Mouse (Mus musculus): ENCODE results near the gene Tes. TPM values are rescaled to one million over a fixed set of nuclear protein-coding genes. Genes with fewer than 3 reads are reported as not detected.

Tes gene
- polyA plus RNA-seq, 1 experiment from 2014 or later = 69.5 TPM

DNA sequence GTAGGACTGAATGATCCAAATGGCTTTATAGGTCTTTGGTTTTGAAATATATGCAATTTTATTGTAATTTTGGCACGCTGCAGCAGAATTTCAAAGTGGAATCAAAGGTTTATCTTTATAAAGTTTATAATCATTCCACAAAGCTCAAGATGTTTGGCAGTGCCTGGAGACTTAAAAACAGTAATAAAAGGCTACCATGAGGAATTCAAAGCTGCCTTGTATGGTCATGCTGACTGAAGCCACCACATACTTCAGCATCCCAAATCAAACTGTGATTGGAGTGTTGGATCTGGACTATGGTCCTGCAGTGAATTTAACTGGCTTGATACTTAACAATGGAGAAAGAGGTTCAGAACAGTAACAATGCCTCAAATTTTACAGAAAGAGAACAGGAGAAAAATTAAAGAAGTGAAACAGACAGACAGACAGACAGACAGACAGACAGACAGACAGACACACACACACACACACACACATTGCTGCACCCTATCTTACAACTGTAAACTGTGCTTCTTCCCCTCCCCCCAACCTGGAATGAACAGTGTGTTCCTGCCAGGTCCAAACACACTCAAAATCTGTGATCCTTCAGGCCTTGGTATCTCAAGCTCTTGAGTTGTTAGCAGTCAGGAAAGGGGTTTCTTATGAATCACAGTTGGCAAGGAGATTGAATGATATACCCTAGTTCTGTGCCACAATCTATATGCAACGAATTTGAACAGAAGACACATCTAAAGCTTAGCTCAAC is 50.3 kb downstream of the Tes start:
- no peak for ATAC-seq (ENCODE audit: low FRiP score)
- Histone ChIP-seq H3K4me1 (replicated peaks; ENCODE audit: control insufficient read depth, insufficient read depth, low read length) (no peaks in the 10 kb centered on the region), H3K27me3 (ENCODE audit: control insufficient read depth, insufficient read depth, low read length) (no peaks in the 10 kb centered on the region), H3K27ac (no peak overlapping the region), H3K4me2 (replicated peaks) (no peak overlapping the region), H3K9me3 (ENCODE audit: control insufficient read depth, low read length) (no peaks in the 10 kb centered on the region), H3K4me3 (replicated peaks; ENCODE audit: low read length) (no peak overlapping the region), H3K36me3 (replicated peaks; ENCODE audit: control insufficient read depth, insufficient read depth) (no peaks in the 10 kb centered on the region), H3K9ac (no peak overlapping the region)
- whole genome bisulfite sequencing = 74% methylated on average over 2 of the region's 2 CpGs
- no peak for DNase-seq (ENCODE audit: low spot score)

DNA sequence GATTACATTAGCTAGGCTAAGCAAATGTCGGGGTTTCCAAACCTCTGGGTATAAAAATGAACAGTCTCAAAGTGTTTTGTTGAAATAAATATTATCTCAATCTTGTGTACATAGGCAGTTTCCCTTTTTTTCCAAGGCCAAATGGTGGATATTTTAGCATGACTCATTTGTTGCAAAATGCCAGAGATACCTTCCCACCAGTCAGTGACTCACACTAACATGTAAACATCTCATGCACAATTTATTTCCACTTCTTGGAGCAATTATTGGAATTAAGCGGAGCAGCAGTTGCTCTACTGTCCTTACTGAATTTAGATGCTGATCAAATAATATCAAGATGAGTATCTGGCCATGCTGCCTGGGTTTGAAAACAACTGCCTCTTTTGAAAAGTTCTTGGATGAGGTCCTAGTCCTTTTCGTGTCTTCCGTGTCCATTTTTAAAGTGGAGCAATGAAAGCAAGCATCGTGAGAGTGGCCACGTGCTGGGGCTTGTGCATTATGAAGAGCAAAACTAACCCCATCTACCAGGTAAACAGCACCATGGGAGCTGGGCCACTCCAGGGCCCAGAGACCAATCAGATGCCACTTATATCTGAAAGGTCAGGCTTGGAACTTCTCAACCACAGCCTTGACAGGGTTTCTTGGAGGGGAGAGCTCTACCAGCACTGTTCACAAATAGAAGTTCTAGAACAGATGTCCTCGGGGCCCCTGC is 54.7 kb downstream of the Tes start:
- no peaks in the 10 kb centered on the region for H3K9me3 ChIP-seq (ENCODE audit: control insufficient read depth, low read length)
- DNase-seq (ENCODE audit: low spot score) (no peak), ATAC-seq (ENCODE audit: low FRiP score) (no peak)
- no peaks in the 10 kb centered on the region for H3K36me3 ChIP-seq (replicated peaks; ENCODE audit: control insufficient read depth, insufficient read depth)
- H3K27ac ChIP-seq = no peak overlapping the region
- no peaks in the 10 kb centered on the region for H3K27me3 ChIP-seq (ENCODE audit: control insufficient read depth, insufficient read depth, low read length)
- no peak overlapping the region for H3K9ac ChIP-seq
- no peak overlapping the region for H3K4me2 ChIP-seq (replicated peaks)
- WGBS = 93% methylated on average over 7 of the region's 7 CpGs
- H3K4me1 ChIP-seq (replicated peaks; ENCODE audit: control insufficient read depth, insufficient read depth, low read length) = no peaks in the 10 kb centered on the region
- no peak overlapping the region for H3K4me3 ChIP-seq (replicated peaks; ENCODE audit: low read length)

DNA sequence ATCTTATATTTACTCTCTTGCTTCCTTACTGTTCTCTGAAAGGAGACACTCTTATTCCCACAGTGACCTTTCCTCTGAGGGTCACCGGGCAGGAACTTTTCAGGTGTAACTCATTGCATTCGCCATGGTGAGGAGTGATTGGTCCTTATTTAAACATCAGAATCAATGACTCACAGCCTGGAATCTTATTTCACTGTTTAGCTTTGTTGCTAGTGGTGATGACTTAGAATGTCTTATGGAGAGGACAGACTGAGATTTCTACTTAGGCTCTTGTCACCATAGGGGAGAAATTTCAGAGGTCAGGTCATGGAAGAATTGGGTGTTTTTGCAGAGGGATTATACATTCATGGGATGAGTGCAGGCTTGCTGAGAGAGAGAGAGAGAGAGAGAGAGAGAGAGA is 75.1 kb downstream of the Tes start:
- ATAC-seq (ENCODE audit: low FRiP score) (no peak), DNase-seq (ENCODE audit: low spot score) (no peak)
- Histone ChIP-seq H3K27ac (no peak overlapping the region), H3K9ac (no peak overlapping the region), H3K36me3 (replicated peaks; ENCODE audit: control insufficient read depth, insufficient read depth) (no peaks in the 10 kb centered on the region), H3K9me3 (ENCODE audit: control insufficient read depth, low read length) (no peaks in the 10 kb centered on the region), H3K4me2 (replicated peaks) (no peak overlapping the region), H3K4me3 (replicated peaks; ENCODE audit: low read length) (no peak overlapping the region), H3K27me3 (ENCODE audit: control insufficient read depth, insufficient read depth, low read length) (no peaks in the 10 kb centered on the region), H3K4me1 (replicated peaks; ENCODE audit: control insufficient read depth, insufficient read depth, low read length) (no peaks in the 10 kb centered on the region)
- 84% methylated on average over 2 of the region's 2 CpGs for WGBS

DNA sequence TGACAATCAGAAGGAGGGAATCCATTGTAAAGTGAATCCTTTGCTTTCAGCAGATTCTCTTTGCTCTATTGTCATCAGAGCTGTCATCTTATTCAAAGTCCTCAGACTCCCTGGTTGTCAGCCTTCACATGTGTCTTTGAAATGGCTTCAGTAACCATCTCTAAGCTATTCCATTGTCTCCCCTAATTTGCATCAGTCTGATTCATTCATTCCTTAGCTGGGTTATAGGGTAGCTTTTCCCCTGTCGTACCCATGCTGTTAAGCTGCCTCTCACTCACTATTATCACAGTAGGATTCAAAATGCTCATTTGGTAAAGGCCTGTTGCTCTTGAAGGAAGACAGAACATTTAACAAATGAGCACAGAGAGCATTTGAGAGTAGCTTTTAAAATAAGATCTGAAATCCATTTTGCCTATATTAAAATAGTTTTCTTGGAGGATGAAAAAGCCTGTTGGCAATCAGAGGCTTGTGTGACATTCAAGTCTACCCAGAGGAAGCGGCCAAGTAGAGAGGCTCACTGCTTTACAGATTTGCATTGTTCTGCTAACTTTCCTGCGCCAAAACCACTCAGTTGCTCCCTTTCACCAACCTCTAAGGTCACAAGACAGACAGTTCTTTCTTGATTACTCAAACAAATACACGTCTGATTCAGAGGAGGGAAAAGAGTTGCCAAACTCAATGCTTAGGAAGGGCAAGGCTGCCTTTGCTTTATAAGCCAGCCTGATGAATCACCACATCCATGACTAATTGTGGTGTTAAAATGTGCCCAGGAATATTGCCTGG is 77.8 kb downstream of the Tes start:
- no peaks in the 10 kb centered on the region for H3K9me3 ChIP-seq (ENCODE audit: control insufficient read depth, low read length)
- H3K27ac ChIP-seq = no peak overlapping the region
- H3K36me3 ChIP-seq (replicated peaks; ENCODE audit: control insufficient read depth, insufficient read depth) = no peaks in the 10 kb centered on the region
- ATAC-seq (ENCODE audit: low FRiP score) (peak; percentile 70), DNase-seq (ENCODE audit: low spot score) (no peak)
- WGBS = 10% methylated on average over 4 of the region's 4 CpGs
- H3K27me3 ChIP-seq (ENCODE audit: control insufficient read depth, insufficient read depth, low read length) = no peaks in the 10 kb centered on the region
- no peak overlapping the region for H3K4me3 ChIP-seq (replicated peaks; ENCODE audit: low read length)
- no peak overlapping the region for H3K9ac ChIP-seq
- no peaks in the 10 kb centered on the region for H3K4me1 ChIP-seq (replicated peaks; ENCODE audit: control insufficient read depth, insufficient read depth, low read length)
- no peak overlapping the region for H3K4me2 ChIP-seq (replicated peaks)

DNA sequence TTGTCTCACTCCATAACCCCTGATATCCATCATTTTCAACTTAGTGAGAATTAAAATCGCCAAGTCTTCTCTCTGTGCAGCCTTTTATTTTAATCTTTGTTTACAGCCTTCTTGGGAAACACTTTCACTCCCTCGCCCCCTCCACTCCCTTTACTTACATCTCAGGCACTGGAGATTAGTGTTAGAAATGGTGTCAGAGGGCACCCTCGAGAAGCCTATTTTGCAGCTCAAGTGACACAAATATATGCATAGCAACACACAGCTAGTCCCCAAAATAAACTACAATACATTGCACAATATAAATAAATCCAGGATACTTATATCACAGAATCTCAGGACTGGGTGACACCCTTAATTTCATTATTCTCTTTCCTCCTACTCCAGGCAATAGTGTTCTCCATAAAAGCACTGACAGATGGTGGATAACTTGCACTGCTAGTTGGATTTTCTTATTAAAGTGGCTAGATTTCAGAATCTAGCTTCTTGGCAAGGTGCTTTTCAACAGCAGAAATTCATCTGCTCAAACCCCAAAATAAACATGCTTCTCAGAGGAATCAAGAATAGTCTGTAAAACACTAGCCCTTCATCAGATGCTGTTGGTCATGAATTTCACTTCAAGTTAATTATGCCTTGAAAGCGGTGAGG is 86.2 kb downstream of the Tes start:
- Histone ChIP-seq H3K27me3 (ENCODE audit: control insufficient read depth, insufficient read depth, low read length) (no peaks in the 10 kb centered on the region), H3K4me1 (replicated peaks; ENCODE audit: control insufficient read depth, insufficient read depth, low read length) (no peaks in the 10 kb centered on the region), H3K27ac (no peak overlapping the region), H3K9me3 (ENCODE audit: control insufficient read depth, low read length) (no peaks in the 10 kb centered on the region), H3K9ac (no peak overlapping the region), H3K36me3 (replicated peaks; ENCODE audit: control insufficient read depth, insufficient read depth) (no peaks in the 10 kb centered on the region), H3K4me3 (replicated peaks; ENCODE audit: low read length) (no peak overlapping the region), H3K4me2 (replicated peaks) (no peak overlapping the region)
- 80% methylated on average over 4 of the region's 4 CpGs for WGBS
- DNase-seq (ENCODE audit: low spot score) (no peak), ATAC-seq (ENCODE audit: low FRiP score) (no peak)

DNA sequence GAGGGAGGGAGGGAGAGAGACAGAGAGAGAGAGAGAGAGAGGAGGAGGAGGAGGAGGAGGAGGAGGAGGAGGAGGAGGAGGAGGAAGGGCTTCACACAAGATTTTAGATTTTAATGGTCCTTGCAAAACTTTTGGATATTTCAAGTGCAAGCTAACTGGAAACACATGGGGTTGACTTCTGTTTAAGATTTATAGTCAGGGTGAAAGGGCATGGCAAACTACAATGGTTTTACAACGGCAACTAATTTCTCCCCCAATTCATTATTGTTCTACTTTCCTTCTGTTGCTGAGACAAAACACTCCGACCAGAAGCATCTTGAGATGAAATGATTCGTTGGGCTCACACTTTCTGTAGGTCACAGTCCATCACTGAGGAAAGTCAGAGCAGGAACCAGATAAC is 87.6 kb downstream of the Tes start:
- DNase-seq (ENCODE audit: low spot score) (no peak), ATAC-seq (ENCODE audit: low FRiP score) (no peak)
- H3K9ac ChIP-seq = no peak overlapping the region
- no peak overlapping the region for H3K4me3 ChIP-seq (replicated peaks; ENCODE audit: low read length)
- no peak overlapping the region for H3K27ac ChIP-seq
- WGBS = 50% methylated on average over 3 of the region's 3 CpGs
- H3K9me3 ChIP-seq (ENCODE audit: control insufficient read depth, low read length) = no peaks in the 10 kb centered on the region
- H3K27me3 ChIP-seq (ENCODE audit: control insufficient read depth, insufficient read depth, low read length) = no peaks in the 10 kb centered on the region
- H3K36me3 ChIP-seq (replicated peaks; ENCODE audit: control insufficient read depth, insufficient read depth) = no peaks in the 10 kb centered on the region
- H3K4me1 ChIP-seq (replicated peaks; ENCODE audit: control insufficient read depth, insufficient read depth, low read length) = no peaks in the 10 kb centered on the region
- no peak overlapping the region for H3K4me2 ChIP-seq (replicated peaks)

Other genes starting within 250 kb of the Tes start
- 0.08 and 0.56 TPM in 2 replicates for gene Tfec, start 166.7 kb upstream of the Tes start, polyA plus RNA-seq (2014; fragmentation: Nextera tagmentation; extraction: Ambion mirVana)
- 19.4 and 24.1 TPM in 2 replicates for gene Cav2, start 216.0 kb downstream of the Tes start, polyA plus RNA-seq (2014; fragmentation: Nextera tagmentation; extraction: Ambion mirVana)
- 27.5 and 33.0 TPM in 2 replicates for gene Cav1, start 241.2 kb downstream of the Tes start, polyA plus RNA-seq (2014; fragmentation: Nextera tagmentation; extraction: Ambion mirVana)